Mouse (Mus musculus) left cerebral cortex, adult 2 months (tissue): Measurements from ENCODE around the gene Btbd8. TPM values are rescaled to one million over a fixed set of nuclear protein-coding genes. Genes with fewer than 3 reads are reported as not detected.

Experiments
- DNase-seq, 2 experiments: peaks; one replicate each; pipeline ENCODE4 v3.0.0; 2021 to 2022; ENCODE audit warnings: low spot score in 2 of 2, mixed read lengths in 1 of 2; ENCODE audit errors: extremely low spot score in 1 of 2
- H3K27ac ChIP-seq: fragments of 200-600 bp; 2 replicates; pipeline ENCODE4 v1.8.1; 2022
- H3K4me3 ChIP-seq: fragments of 200-600 bp; 2 replicates; pipeline ENCODE4 v1.8.1; 2022
- CTCF ChIP-seq: fragments of 200-600 bp; IDR thresholded peaks from 2 replicates; pipeline ENCODE4 v1.8.1; 2022; ENCODE audit warnings: antibody characterized with exemption, mild to moderate bottlenecking, moderate library complexity
- intact Hi-C: fragments of 180-260 bp; cut with DNase I; formaldehyde crosslinking; loops from one replicate; pipeline ENCODE4 v1.15.1; 2025
- total RNA-seq, 2 experiments: library from RNA; stranded (reverse); gene quantifications; 2 replicates each; pipeline ENCODE4 v1.2.3; 2021

Gene Btbd8
- total RNA-seq, 2 experiments from 2014 or later: 161 to 177 TPM

DNA sequence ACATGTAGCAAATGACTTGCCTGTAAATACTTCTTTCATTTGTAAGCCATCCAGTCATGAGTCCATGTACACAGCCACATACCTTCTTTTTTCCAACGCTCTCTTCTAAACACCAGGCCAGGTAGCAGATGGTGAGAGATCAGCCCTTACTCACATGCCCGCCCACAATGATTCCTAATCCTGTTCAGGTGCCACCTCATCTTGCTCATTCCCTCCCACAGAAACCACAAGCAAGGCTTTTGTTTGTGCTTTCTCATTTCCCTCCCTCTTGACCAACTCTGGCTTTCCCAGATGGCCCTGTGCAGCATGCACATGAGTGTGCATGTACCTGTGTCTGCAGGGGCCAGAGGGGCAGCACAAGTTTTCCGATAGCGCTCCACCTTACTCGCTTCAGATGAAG lies 12.5 kb downstream of the Btbd8 start:
- no peak for TF ChIP-seq CTCF
- H3K27ac ChIP-seq: peak overlapping the region; percentile 36; the same call in 1 of the 2 replicates
- intact Hi-C loops: loop anchor here (1.0 to 2.0 kb wide), 2 partner anchors 45 to 75 kb away; no protein-coding TSS in a partner anchor
- H3K4me3 ChIP-seq: no peak overlapping the region
- DNase-seq: peak in 1 of 2 experiments; percentile 46

DNA sequence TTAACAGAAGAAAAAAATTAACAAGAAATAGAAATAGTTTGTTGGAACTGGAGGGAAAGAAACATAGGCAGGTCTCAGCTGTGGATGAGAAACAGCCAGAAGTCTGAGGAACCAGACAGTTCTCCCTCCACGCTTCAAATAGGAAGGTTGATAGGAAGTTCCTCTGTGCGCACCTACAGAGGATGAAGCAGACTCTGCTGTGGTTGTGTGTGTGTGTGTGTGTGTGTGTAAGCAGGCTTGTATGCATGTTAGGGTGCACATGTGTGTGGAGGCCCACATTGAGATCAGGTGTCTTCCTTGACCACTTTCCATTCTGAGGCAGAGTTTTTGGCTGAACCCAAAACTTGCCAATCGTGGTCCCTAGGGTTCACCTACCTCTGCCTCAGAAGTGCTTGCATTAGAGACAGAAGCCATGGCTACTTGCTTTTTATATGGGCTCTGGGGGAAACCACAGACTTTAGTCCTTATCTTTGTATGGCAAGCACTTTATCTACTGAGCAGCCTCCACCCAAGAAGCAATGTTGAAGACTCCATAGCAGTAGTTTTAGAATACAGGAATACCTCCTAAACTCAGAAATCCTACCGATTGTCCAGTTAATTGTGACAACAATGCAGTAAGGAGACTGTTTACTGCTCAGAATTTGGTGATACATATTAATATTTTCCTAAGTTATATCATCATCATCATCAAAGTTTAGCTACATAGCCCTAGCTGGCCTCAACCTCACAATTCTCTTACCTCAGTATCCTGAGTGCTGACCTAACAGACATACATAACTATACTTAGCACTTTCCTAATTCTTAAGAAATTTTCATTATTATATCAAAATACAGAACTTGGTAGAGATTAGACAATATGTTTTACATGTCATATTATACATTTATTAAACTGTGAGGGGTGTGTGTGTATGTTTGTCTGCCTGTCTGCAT lies 24.6 kb downstream of the Btbd8 start:
- no peak for DNase-seq
- H3K27ac ChIP-seq: no peak overlapping the region
- TF ChIP-seq CTCF: no peak
- H3K4me3 ChIP-seq: no peak overlapping the region
- intact Hi-C loops: no loop called here

DNA sequence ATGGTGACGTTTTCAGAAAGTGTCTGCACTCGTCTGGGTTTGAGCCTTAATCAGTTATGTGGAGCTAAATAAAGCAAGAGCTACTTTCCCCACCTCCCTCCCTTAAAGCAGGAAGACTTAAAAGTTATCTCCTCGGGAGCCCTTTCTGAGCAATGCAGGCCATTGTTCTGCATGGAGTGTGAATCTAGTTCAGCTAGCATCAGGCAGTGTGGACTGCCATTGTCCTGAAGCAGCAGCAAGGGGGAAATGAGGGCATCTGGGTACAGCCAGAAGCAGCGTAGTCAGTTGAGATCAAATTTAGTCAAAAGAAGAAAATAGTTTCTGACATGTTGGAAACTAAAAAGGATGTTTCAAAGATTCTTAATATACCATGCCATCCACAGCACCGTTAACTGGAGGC lies 28.7 kb downstream of the Btbd8 start:
- H3K27ac ChIP-seq: no peak overlapping the region
- H3K4me3 ChIP-seq: no peak overlapping the region
- DNase-seq: no peak
- intact Hi-C loops: no loop called here
- TF ChIP-seq CTCF: no peak; the same call in 1 of the 2 replicates

DNA sequence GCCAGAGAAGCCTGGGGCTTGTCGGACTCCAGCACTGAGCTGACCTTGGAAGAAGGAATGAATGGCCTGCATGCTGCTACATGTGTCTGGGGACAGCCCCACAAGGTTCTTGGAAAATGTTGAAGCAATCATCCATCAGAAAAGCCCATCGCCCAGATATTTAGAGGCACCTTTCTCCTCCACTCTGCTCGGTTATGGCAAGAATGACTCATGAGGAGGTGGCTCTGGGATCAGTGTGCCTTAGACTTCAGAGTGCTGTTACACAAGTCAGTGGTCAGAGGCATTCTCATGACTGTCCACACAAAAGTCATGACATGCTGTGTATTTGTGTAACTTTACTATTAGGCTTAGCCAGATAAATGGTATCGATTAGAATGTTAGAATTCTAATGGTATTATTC lies 29.3 kb downstream of the Btbd8 start:
- no peak for DNase-seq
- no peak for TF ChIP-seq CTCF
- no peak overlapping the region for H3K4me3 ChIP-seq
- H3K27ac ChIP-seq: no peak overlapping the region
- intact Hi-C loops: no loop called here

DNA sequence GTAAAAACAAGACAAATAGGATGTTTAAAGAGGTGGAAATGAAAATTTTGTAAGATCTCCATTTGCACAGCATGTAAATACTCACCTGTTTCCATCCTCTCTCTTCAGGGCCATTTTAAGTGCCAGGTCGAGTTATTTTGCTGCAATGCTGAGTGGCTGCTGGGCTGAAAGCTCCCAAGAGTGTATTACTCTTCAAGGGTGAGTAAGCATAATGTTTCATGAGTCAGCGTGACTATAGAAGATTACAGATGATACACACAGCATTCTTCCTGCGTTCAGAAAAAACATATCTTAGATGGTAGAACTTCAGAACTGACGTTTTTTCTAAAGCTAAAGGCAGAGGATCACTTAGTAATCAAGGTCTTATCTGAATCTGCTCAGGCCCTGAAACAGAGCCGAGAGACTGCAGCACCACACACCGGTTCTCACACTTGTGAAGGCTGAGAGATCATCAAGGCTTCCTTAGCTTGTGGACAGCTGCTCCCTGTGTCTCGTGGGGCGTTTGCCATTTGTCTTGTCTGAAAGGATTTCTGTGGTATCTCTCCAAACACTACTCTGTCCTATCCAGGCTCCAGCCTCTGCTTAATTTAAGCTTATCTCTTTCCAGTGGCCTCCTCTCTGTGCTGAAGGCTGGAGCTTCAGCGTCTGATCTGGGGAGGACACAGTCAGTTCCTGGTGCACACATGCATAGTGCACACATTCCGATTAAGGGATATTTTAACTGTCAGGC lies 33.0 kb downstream of the Btbd8 start:
- TF ChIP-seq CTCF: no peak
- Histone ChIP-seq H3K27ac (no peak overlapping the region), H3K4me3 (no peak overlapping the region)
- intact Hi-C loops: no loop called here
- DNase-seq: no peak

DNA sequence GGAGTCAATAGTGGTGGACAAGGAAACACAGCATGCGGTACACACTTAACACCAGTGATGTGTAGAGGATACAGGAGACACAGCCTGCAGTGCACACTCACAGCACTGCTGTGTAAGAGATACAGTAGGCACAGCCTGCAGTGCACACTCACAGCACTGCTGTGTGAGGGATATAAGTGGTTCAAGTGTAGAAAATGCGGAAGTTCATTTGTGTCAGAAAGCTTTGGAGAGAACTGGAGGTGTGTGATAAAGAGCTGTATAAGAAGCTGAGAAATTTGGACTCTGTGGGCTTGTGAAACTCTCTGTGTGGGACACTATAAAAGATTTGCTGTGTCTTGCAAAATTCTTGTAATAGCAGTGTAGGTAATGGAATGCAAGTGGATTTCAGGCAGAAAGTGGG lies 42.4 kb downstream of the Btbd8 start:
- intact Hi-C loops: no loop called here
- Histone ChIP-seq H3K27ac (no peak overlapping the region), H3K4me3 (no peak overlapping the region)
- no peak for TF ChIP-seq CTCF
- no peak for DNase-seq

DNA sequence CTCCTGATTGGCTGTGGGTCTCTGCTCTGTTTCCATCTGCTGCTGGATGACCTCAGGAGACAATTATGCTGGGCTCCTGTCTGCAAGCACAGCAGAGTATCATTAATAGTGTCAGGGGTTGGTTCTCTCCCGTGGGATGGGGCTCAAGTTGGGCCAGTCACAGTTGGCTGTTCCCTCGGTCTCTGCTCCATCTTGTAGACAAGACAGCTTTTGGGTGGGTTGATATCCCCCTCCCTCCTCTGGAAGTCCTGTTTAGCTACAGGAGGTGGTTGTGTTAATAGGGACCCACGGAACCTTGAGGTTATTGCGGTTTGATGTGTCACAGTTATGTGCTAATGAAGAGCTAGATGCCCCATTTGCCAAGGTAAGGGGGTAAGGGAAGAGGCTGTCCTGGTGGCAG lies 51.2 kb downstream of the Btbd8 start:
- no peak for DNase-seq
- no peak for TF ChIP-seq CTCF
- Histone ChIP-seq H3K4me3 (no peak overlapping the region), H3K27ac (no peak overlapping the region)
- intact Hi-C loops: no loop called here

DNA sequence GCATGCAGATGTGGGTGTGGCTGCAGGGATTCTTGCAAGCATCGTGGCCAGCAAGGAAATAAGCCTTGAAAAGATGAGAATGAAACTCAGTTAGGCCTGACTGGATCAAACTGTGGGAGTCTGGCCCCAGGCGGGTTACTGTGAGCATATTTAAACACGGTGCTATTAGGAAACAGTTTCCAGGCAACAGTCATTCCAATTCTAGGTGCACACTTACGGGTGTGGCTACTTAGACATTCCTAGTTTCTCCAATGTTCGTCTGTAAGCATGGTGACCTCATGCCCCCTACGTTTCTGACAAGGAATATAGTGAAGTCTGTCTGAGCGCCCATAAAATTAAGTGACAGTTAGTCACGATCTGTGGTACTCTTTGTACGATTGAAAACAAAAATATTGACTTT lies 53.2 kb downstream of the Btbd8 start:
- H3K27ac ChIP-seq: no peak overlapping the region
- DNase-seq: no peak
- intact Hi-C loops: no loop called here
- no peak for TF ChIP-seq CTCF
- H3K4me3 ChIP-seq: no peak overlapping the region

DNA sequence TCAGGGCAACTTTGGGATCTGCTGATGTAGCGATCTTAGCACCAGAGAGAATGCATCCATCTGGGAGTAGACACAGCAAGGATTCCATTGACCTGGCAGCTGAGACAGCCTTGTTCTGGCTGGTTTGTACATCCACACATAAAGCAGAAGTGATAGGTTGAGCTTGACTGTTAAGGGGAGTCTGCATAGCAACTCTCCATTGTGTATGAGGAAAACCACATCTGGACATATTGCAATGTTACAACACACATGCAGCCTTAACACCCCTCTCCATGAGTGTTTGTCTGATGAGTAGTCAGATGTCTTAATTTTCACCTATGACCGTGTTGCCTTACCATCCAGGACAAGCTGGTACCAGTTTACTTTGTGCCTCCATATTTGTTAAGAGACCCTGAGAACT lies 54.7 kb downstream of the Btbd8 start:
- Histone ChIP-seq H3K27ac (no peak overlapping the region), H3K4me3 (no peak overlapping the region)
- TF ChIP-seq CTCF: no peak
- no peak for DNase-seq
- intact Hi-C loops: no loop called here

DNA sequence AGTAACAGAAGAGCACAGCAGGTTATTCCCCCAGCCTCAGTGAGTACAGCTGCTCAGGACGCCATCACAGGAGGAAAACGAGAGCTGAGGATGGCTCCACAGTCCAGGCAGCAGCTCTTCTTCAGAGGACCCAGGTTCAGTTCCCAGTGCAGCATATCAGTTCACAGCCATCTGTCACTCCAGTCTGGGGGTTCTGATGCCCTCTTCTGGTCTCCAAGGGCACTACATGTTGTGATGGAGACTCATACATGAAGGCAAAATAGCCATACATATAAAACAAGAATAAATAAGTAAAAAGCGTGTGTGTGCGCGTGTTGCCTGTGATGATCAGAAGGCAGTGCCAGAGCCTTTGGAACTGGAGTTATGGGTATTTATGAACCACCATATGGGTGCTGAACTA lies 57.0 kb downstream of the Btbd8 start:
- intact Hi-C loops: loop anchor here (5.0 kb wide), 1 partner anchor 57 kb away; the partner anchor contains the start of gene Btbd8
- no peak for DNase-seq
- Histone ChIP-seq H3K27ac (no peak overlapping the region), H3K4me3 (no peak overlapping the region)
- TF ChIP-seq CTCF: peak; percentile 18

DNA sequence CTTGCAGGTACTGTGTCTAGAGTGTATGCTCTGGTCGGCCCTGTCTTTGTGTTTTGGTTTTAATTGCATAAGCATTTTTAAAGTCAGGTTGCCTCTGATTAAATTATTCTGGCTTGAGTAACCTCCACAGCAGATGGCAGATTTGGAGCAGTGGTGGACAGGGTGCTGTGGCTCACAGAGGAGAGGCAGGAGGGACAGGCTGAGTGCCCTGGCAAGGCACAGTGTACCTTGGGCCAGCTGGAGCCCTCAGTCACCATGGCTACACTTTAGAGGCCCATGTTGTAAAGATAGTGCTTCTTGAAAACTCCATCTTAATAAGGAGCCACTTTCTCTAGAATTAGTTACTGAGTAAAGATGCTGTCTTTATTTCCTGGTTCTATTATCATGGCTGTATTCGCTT lies 58.2 kb downstream of the Btbd8 start:
- no peak for DNase-seq
- no peak overlapping the region for H3K27ac ChIP-seq
- no peak for TF ChIP-seq CTCF
- H3K4me3 ChIP-seq: no peak overlapping the region
- intact Hi-C loops: loop anchor here (5.0 kb wide), 1 partner anchor 59 kb away; the partner anchor contains the start of gene Btbd8
